Mouse (Mus musculus) heart, postnatal 10 days (tissue): ENCODE results near the gene Bsn. TPM values are rescaled to one million over a fixed set of nuclear protein-coding genes. Genes with fewer than 3 reads are reported as not detected.
"Not testable (repeated sequence)": the region's sequence is repeated elsewhere in the genome, so short reads cannot be mapped to it uniquely, and the experiment has no call there.

Experiments
- DNase-seq, 2 experiments: peaks; one replicate each; pipeline ENCODE4 v3.0.0; 2021
- intact Hi-C: fragments of 180-260 bp; cut with DNase I; formaldehyde crosslinking; loops from one replicate; pipeline ENCODE4 v1.15.1; 2025
- total RNA-seq, 2 experiments: library from RNA; stranded (reverse); gene quantifications; 2 replicates each; pipeline ENCODE4 v1.2.3; 2021

Bsn gene
- total RNA-seq, 2 experiments from 2014 or later: 0.05 to 0.07 TPM

- DNase-seq: peak; percentile 95
- intact Hi-C loops: loop anchor here (1.0 to 5.0 kb wide), 3 partner anchors 61 to 106 kb away; partner anchors contain the start of gene Dag1
Observed at GRCm38 (mm10) chr9:108201160-108201559, 11.0 kb upstream of the Bsn start.

GRCm38 (mm10) chr9:108198621-108199020 lies 8.4 kb upstream of the Bsn start:
- DNase-seq: no peak
- intact Hi-C loops: no loop called here

GRCm38 (mm10) chr9:108196920-108197677 lies 6.9 kb upstream of the Bsn start:
- intact Hi-C loops: no loop called here
- no peak for DNase-seq

- intact Hi-C loops, DNase-seq: not testable (repeated sequence)
Observed at GRCm38 (mm10) chr9:108196222-108196621, 6.0 kb upstream of the Bsn start.

- intact Hi-C loops: no loop called here
- DNase-seq: no peak
Observed at GRCm38 (mm10) chr9:108189488-108189786, 747 bp downstream of the Bsn start.

GRCm38 (mm10) chr9:108189023-108189422 lies 1.2 kb downstream of the Bsn start:
- intact Hi-C loops: no loop called here
- no peak for DNase-seq

- intact Hi-C loops: no loop called here
- no peak for DNase-seq
Observed at GRCm38 (mm10) chr9:108188511-108188910, 1.7 kb downstream of the Bsn start.

- DNase-seq: no peak
- intact Hi-C loops: no loop called here
Observed at GRCm38 (mm10) chr9:108187616-108188015, 2.6 kb downstream of the Bsn start.

- DNase-seq: no peak
- intact Hi-C loops: no loop called here
Observed at GRCm38 (mm10) chr9:108185786-108186185, 4.4 kb downstream of the Bsn start.

- intact Hi-C loops: no loop called here
- DNase-seq: no peak
Observed at GRCm38 (mm10) chr9:108183531-108183994, 6.6 kb downstream of the Bsn start.

- intact Hi-C loops: no loop called here
Observed at GRCm38 (mm10) chr9:108182806-108183506, 7.2 kb downstream of the Bsn start.

GRCm38 (mm10) chr9:108178391-108178790 lies 11.8 kb downstream of the Bsn start:
- intact Hi-C loops: no loop called here
- no peak for DNase-seq

More at GRCm38 (mm10) chr9:108182806-108183506, 7.2 kb downstream of the Bsn start:
- no peak for DNase-seq

- DNase-seq: no peak
- intact Hi-C loops: no loop called here
Observed at GRCm38 (mm10) chr9:108175116-108175838, 14.9 kb downstream of the Bsn start.

- peak in 1 of 2 experiments; percentile 14 for DNase-seq
- intact Hi-C loops: no loop called here
Observed at GRCm38 (mm10) chr9:108172777-108173350, 17.3 kb downstream of the Bsn start.

GRCm38 (mm10) chr9:108169751-108170150 lies 20.4 kb downstream of the Bsn start:
- DNase-seq: no peak
- intact Hi-C loops: no loop called here

- DNase-seq: no peak
- intact Hi-C loops: no loop called here
Observed at GRCm38 (mm10) chr9:108165143-108165542, 25.0 kb downstream of the Bsn start.

- no peak for DNase-seq
- intact Hi-C loops: no loop called here
Observed at GRCm38 (mm10) chr9:108163646-108164284, 26.4 kb downstream of the Bsn start.

- intact Hi-C loops: no loop called here
- DNase-seq: no peak
Observed at GRCm38 (mm10) chr9:108157891-108158290, 32.3 kb downstream of the Bsn start.

- DNase-seq: no peak
- intact Hi-C loops: no loop called here
Observed at GRCm38 (mm10) chr9:108157451-108157850, 32.7 kb downstream of the Bsn start.

GRCm38 (mm10) chr9:108156786-108157185 lies 33.4 kb downstream of the Bsn start:
- DNase-seq: no peak
- intact Hi-C loops: no loop called here

GRCm38 (mm10) chr9:108154814-108155213 lies 35.4 kb downstream of the Bsn start:
- intact Hi-C loops: no loop called here
- no peak for DNase-seq
